Mouse (Mus musculus): ENCODE results near the gene Traf5. TPM values are rescaled to one million over a fixed set of nuclear protein-coding genes. Genes with fewer than 3 reads are reported as not detected.

Gene Traf5
- polyA plus RNA-seq, 1 experiment from 2014 or later, result 6.5 TPM

GRCm38 (mm10) chr1:191950611-191951010 lies 141.7 kb downstream of the Traf5 start:
- Histone ChIP-seq H3K9ac (ENCODE audit: low read length) (no peak overlapping the region), H3K4me3 (ENCODE audit: low read depth, low read length) (no peak overlapping the region), H3K9me3 (ENCODE audit: control insufficient read depth, low read length) (no peaks in the 10 kb centered on the region), H3K27me3 (ENCODE audit: control insufficient read depth, insufficient read depth, low read length) (no peaks in the 10 kb centered on the region), H3K36me3 (ENCODE audit: control insufficient read depth, insufficient read depth, low read length) (no peaks in the 10 kb centered on the region), H3K4me2 (ENCODE audit: low read depth, severe bottlenecking) (no peak overlapping the region), H3K27ac (replicated peaks; ENCODE audit: low read depth, low read length) (no peak overlapping the region), H3K4me1 (ENCODE audit: control insufficient read depth, insufficient read depth, low read length) (no peaks in the 10 kb centered on the region)
- whole genome bisulfite sequencing, result 58% methylated on average over 2 of the region's 2 CpGs
- ATAC-seq (ENCODE audit: insufficient number of reproducible peaks, low FRiP score, low TSS enrichment, low read depth), result no peak
- DNase-seq (ENCODE audit: low spot score), result no peak

DNA sequence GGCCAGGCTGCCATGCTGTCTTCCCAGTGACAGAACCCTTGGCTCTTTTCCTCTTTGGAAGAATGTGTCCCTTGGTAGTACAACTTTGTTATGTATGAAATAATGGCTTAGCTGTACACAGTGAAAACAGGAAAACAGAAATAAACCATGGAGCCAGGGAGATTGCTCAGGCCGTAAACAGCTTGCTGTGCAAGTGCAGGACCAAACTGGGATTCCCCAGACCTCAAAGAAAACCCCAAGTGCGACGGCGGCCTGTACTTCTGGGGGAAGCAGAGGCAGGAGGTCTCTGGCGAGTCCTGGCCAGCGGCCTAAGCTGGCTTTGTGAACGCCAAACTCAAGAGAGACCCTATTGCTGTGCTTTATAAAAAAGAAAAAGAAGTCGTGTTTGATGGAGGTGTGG lies 143.8 kb downstream of the Traf5 start:
- Histone ChIP-seq H3K4me1 (ENCODE audit: control insufficient read depth, insufficient read depth, low read length) (no peaks in the 10 kb centered on the region), H3K27ac (replicated peaks; ENCODE audit: low read depth, low read length) (no peak overlapping the region), H3K4me3 (ENCODE audit: low read depth, low read length) (no peak overlapping the region), H3K36me3 (ENCODE audit: control insufficient read depth, insufficient read depth, low read length) (no peaks in the 10 kb centered on the region), H3K9ac (ENCODE audit: low read length) (no peak overlapping the region), H3K9me3 (ENCODE audit: control insufficient read depth, low read length) (no peaks in the 10 kb centered on the region), H3K27me3 (ENCODE audit: control insufficient read depth, insufficient read depth, low read length) (no peaks in the 10 kb centered on the region), H3K4me2 (ENCODE audit: low read depth, severe bottlenecking) (no peak overlapping the region)
- ATAC-seq (ENCODE audit: insufficient number of reproducible peaks, low FRiP score, low TSS enrichment, low read depth), result no peak
- DNase-seq (ENCODE audit: low spot score), result no peak
- 78% methylated on average over 8 of the region's 8 CpGs for WGBS

DNA sequence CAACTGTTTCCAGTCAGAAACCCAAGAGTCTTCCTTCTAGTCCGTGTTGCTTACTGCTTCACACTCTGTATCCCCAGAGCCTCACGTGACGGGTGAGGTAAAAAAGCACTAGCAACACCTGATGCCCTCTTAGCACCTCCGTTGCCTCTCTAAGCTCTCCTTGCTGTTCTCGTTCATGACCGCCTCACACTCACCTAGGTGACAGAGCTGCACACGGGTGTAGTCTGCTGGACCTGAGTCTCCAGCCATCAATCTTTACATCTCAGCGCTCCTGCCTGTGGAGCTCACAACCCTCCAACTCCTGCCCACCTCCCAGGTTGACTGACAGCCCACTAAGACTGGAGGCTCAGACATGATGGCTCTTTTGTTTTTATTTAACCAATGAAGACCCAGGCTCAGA lies 144.6 kb downstream of the Traf5 start:
- Histone ChIP-seq H3K9me3 (ENCODE audit: control insufficient read depth, low read length) (no peaks in the 10 kb centered on the region), H3K4me3 (ENCODE audit: low read depth, low read length) (no peak overlapping the region), H3K9ac (ENCODE audit: low read length) (no peak overlapping the region), H3K36me3 (ENCODE audit: control insufficient read depth, insufficient read depth, low read length) (no peaks in the 10 kb centered on the region), H3K27ac (replicated peaks; ENCODE audit: low read depth, low read length) (no peak overlapping the region), H3K4me1 (ENCODE audit: control insufficient read depth, insufficient read depth, low read length) (no peaks in the 10 kb centered on the region), H3K27me3 (ENCODE audit: control insufficient read depth, insufficient read depth, low read length) (no peaks in the 10 kb centered on the region), H3K4me2 (ENCODE audit: low read depth, severe bottlenecking) (no peak overlapping the region)
- 75% methylated on average over 8 of the region's 8 CpGs for WGBS
- DNase-seq (ENCODE audit: low spot score) (no peak), ATAC-seq (ENCODE audit: insufficient number of reproducible peaks, low FRiP score, low TSS enrichment, low read depth) (no peak)

Small RNAs within 50 kb of the gene (microRNA-seq; reads per million reads assigned to microRNA genes)
- gene Mir3473c, result not detected

Other genes with a start within 250 kb of the Traf5 start
- gene Slc30a1, start 185.8 kb downstream of the Traf5 start, polyA plus RNA-seq (2014; fragmentation: Nextera tagmentation; extraction: Ambion mirVana), result 1.3 and 1.6 TPM in 2 replicates
- not detected in 2 replicates for gene Rd3, start 115.2 kb downstream of the Traf5 start, polyA plus RNA-seq (2014; fragmentation: Nextera tagmentation; extraction: Ambion mirVana)
- gene Rcor3, start 45.5 kb upstream of the Traf5 start, polyA plus RNA-seq (2014; fragmentation: Nextera tagmentation; extraction: Ambion mirVana), result 17.6 and 20.5 TPM in 2 replicates
- gene Kcnh1, start 98.2 kb upstream of the Traf5 start, polyA plus RNA-seq (2014; fragmentation: Nextera tagmentation; extraction: Ambion mirVana), result 0.03 and 0.14 TPM in 2 replicates